Mouse (Mus musculus) liver, postnatal 0 days (tissue): Measurements from ENCODE around the gene Vmn2r26.

Experiments
- CTCF ChIP-seq: sonication (generic); IDR thresholded peaks from 2 replicates; pipeline ENCODE4 v1.5.1; 2016; ENCODE audit warnings: antibody characterized with exemption, low read depth
- EP300 ChIP-seq: IDR thresholded peaks from 2 replicates; pipeline ENCODE4 v1.6.1; 2016; ENCODE audit warnings: antibody characterized with exemption, low read depth, mild to moderate bottlenecking

DNA sequence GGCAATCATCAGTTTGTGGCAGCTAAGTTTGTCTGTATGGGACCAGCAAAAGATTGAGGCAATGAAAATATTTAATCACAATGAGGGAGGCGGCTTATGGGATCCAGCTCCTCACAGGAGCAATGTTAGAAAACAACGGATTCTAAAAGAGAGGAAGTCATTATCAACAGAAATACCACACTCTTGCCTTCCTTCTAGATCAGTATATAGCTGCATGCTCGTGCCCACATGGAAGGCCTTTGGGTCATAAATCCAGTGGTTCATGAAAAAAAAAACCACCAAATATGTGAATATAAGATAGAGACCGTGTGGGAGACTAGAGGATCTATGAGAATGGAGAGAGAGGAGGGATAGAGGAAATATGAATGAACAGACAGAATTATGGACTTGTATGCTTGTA, 78.0 kb downstream of the Vmn2r26 start:
- TF ChIP-seq EP300 = no peak
- TF ChIP-seq CTCF = no peak
